ENCODE assay signal across 21 mouse cellular contexts in the genomic region with DNA sequence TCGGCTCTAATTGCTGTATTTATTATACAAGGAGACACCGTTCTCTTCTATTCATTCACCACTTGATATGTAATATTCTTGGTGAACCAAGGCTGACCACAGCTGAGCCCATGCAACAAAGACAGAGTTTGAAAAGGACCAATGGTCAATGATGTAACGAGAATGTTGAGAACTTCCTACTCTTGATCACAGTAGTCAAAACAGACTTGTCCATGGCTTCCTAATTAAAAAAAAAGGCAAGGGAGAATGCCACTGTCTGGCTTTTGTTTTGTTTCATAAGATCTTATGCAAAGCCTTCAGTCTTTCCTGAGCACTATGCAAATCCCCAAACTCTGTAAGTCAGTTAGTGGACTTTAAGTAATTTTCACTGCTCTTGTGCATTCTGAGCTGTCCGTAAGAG.
"Had no signal": no experiment of that assay in that cellular context is flagged by ENCODE, and none has a peak within 500 bp of the region (broad histone marks: within the 10 kb centered on the region; RNA-seq: fewer than 3 reads in every experiment).

No protein-coding gene starts in this region.

- H3K9me3 ChIP-seq: kidney, embryonic 15.5 days; limb, embryonic 12.5 days; limb, embryonic 15.5 days; neural tube, embryonic 12.5 days; neural tube, embryonic 15.5 days; stomach, embryonic 15.5 days had no signal

- DNase-seq: kidney, adult 11 months; kidney, adult 8-10 months; kidney, postnatal 10 days; kidney, postnatal 36 days; left cerebral cortex, postnatal 4 days; liver, postnatal 0 days; lung, embryonic 14.5 days; retina, postnatal 1 day; right cerebral cortex, postnatal 25 days; spleen, adult 18-20 months; thymus, postnatal 25 days had no signal

- H3K27me3 ChIP-seq: kidney, embryonic 15.5 days; limb, embryonic 15.5 days; neural tube, embryonic 12.5 days; neural tube, embryonic 15.5 days; stomach, embryonic 15.5 days had no signal

- H3K4me2 ChIP-seq: kidney, embryonic 15.5 days; limb, embryonic 12.5 days; limb, embryonic 15.5 days; liver, embryonic 11.5 days; lung, embryonic 14.5 days; neural tube, embryonic 12.5 days; neural tube, embryonic 15.5 days; stomach, embryonic 15.5 days had no signal

- H3K9ac ChIP-seq: kidney, embryonic 15.5 days; limb, embryonic 12.5 days; limb, embryonic 15.5 days; liver, embryonic 14.5 days; liver, postnatal 0 days; lung, embryonic 14.5 days; neural tube, embryonic 12.5 days; neural tube, embryonic 15.5 days; stomach, embryonic 15.5 days had no signal

- H3K27ac ChIP-seq: kidney, embryonic 15.5 days; limb, embryonic 12.5 days; limb, embryonic 15.5 days; liver, embryonic 14.5 days; macrophage; neural tube, embryonic 12.5 days; neural tube, embryonic 15.5 days; stomach, embryonic 15.5 days had no signal

- H3K4me3 ChIP-seq: kidney, embryonic 15.5 days; limb, embryonic 12.5 days; limb, embryonic 15.5 days; neural tube, embryonic 12.5 days; neural tube, embryonic 15.5 days; stomach, embryonic 15.5 days had no signal

- ATAC-seq: liver, postnatal 0 days; lung, postnatal 0 days had no signal

- H3K36me3 ChIP-seq: kidney, embryonic 15.5 days; limb, embryonic 12.5 days; limb, embryonic 15.5 days; neural tube, embryonic 12.5 days; neural tube, embryonic 15.5 days; stomach, embryonic 15.5 days had no signal
